Mouse (Mus musculus): ENCODE data around the gene Gm20498. TPM values are rescaled to one million over a fixed set of nuclear protein-coding genes. Genes with fewer than 3 reads are reported as not detected.
"Not testable (repeated sequence)": the region's sequence is repeated elsewhere in the genome, so short reads cannot be mapped to it uniquely, and the experiment has no call there.

The Gm20498 gene
- polyA plus RNA-seq, 1 experiment from 2014 or later = 27.8 TPM

DNA sequence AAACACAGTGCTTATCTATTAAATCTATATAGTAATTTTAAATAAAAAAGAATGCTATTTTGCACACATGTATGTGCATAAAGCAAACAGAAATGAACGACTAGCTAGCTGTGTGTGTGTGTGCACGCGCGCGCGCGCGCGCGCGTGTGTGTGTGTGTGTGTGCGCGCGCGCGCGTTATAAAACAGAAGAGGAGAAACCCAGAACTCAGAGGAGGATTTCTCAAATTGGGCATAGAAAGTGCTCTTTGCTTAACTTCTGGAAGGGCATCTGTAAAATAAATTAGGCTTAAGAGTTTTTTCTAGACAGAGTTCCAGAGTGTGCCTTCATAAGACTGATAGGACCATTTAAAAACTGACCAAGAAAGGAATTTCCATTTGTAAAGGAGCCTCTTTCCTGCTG lies 49.0 kb downstream of the Gm20498 start:
- peak overlapping the region; percentile 95; the same call in 1 of the 2 replicates for H3K27ac ChIP-seq

DNA sequence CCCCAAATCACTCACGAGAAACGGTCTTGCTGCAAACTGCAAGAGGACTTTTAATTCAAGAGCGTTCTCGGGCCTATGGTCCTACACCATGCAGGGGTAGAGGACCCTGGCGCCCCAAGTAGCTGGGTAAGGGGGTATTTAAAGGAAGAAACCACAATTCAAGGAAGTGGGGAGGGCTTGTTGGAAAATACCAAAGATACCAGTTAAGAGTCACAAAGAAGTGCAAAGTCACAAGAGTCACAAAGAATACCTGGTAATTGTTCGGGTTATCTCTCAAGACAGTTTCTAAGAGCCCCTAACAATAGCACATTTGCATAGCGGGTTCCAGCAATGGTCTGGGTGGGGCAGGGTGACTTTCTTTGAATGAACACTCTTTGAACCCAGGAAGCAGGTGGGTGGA lies 73.7 kb downstream of the Gm20498 start:
- H3K27me3 ChIP-seq (ENCODE audit: insufficient read depth, poor library complexity, severe bottlenecking); H3K4me3 ChIP-seq; H3K4me1 ChIP-seq (replicated peaks); H3K27ac ChIP-seq; DNase-seq (ENCODE audit: low spot score): not testable (repeated sequence)
- Histone ChIP-seq H3K36me3 (peaks cover 28% of the 10 kb centered on the region), H3K9me3 (peaks cover 22% of the 10 kb centered on the region)
- WGBS = 95% methylated on average over 7 of the region's 7 CpGs

More for the DNA sequence above, 49.0 kb downstream of the Gm20498 start:
- Histone ChIP-seq H3K36me3 (peaks cover 9% of the 10 kb centered on the region; the same call in 1 of the 2 replicates), H3K27me3 (ENCODE audit: insufficient read depth, poor library complexity, severe bottlenecking) (no peaks in the 10 kb centered on the region), H3K9me3 (no peaks in the 10 kb centered on the region), H3K4me3 (peak overlapping the region; percentile 78), H3K4me1 (replicated peaks) (peaks cover 3% of the 10 kb centered on the region; the same call in 1 of the 2 replicates)
- 50% methylated on average over 17 of the region's 17 CpGs for WGBS
- DNase-seq (ENCODE audit: low spot score) = peak; percentile 34

DNA sequence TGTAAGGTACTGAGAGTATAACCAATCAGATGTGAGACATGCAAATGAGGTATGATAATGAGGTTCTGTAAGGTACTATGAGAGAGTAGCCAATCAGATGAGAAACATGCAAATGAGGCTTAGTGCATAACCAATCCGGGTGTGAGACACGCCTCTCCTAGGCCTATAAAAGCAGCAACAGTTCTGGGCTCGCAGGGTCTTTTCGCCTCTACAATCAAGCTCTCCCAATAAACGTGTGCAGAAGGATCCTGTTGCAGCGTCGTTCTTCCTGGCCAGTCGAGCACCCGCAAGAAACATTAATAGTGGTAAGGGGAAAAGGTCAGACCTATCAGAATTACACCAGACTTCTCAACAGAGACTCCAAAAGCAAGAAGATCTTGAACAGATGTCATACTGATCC lies 93.7 kb downstream of the Gm20498 start:
- 96% methylated on average over 9 of the region's 9 CpGs for WGBS
- H3K36me3 ChIP-seq; H3K9me3 ChIP-seq; DNase-seq (ENCODE audit: low spot score); H3K4me3 ChIP-seq; H3K27me3 ChIP-seq (ENCODE audit: insufficient read depth, poor library complexity, severe bottlenecking); H3K27ac ChIP-seq; H3K4me1 ChIP-seq (replicated peaks): not testable (repeated sequence)

DNA sequence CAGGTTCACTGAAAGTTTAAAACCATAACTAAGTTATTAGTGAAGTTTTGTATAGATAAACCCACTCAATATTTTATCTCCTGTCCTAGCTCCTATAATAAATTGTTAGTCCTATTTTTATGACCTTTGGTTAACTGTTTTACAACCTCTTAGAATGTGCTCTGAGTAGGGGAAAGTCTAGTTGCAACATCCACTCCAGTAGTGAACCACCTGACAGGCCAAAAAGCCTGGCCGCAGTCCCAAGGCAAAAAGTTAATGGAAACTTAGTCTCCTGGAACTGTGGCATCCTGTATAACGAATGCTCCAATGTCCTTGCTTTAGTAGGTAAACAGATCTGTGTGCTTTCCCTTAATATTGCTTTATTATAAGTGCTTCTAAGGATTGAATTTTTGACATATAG lies 97.9 kb downstream of the Gm20498 start:
- H3K27ac ChIP-seq; H3K4me3 ChIP-seq; H3K9me3 ChIP-seq; DNase-seq (ENCODE audit: low spot score); H3K27me3 ChIP-seq (ENCODE audit: insufficient read depth, poor library complexity, severe bottlenecking); H3K4me1 ChIP-seq (replicated peaks): not testable (repeated sequence)
- 97% methylated on average over 2 of the region's 2 CpGs for WGBS
- peaks cover 18% of the 10 kb centered on the region for H3K36me3 ChIP-seq

DNA sequence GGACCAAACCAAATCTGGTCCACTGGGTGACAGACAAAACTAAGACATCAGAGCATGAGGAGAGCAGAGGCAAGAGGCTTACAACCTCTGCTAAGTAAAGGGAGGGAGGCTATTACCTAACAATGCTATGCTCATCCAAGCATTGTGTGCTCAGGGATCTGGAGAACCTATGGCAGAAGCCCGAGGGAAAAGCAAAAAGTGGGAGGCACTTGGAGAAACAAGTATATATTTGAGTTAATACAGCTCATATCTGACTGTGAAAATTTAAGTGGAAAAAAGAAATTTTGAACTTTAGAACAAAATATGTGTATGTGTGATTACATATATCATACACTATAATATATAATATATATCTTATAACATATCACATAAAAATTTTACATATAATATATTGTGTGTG lies 110.9 kb downstream of the Gm20498 start, which contains the start of gene Adam4:
Gene Adam4 (minus strand): TSS at position 101 of the 400 bp plus-strand sequence.
- H3K27me3 ChIP-seq (ENCODE audit: insufficient read depth, poor library complexity, severe bottlenecking) = no peaks in the 10 kb centered on the region
- no peak for DNase-seq (ENCODE audit: low spot score)

DNA sequence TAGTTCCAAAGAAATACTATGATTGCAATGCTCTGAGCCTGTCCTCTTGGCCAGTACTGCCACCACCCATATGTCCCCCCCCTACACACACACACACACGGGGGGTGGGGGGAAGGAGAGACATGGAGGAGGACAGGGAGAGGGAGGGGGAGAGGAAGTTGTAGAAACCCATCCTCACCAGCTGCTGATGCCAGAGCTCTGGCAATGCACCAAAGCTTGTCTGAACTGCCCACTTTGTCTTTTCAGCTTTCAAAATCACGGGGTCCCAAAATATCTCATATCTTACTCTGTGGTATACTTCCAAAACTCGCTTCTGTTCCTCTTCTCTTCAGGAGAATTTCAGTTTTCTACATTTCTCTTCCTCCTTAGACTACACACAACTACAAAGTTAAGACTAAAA lies 119.5 kb downstream of the Gm20498 start:
- H3K4me1 ChIP-seq (replicated peaks) = no peaks in the 10 kb centered on the region
- WGBS = 87% methylated on average over 3 of the region's 3 CpGs
- H3K9me3 ChIP-seq = no peaks in the 10 kb centered on the region

More for the DNA sequence above, 110.9 kb downstream of the Gm20498 start, which contains the start of gene Adam4:
- Histone ChIP-seq H3K4me3 (no peak within 1 kb of the TSS), H3K27ac (no peak within 1 kb of the TSS), H3K4me1 (replicated peaks) (no peaks in the 10 kb centered on the region), H3K9me3 (peaks cover 26% of the 10 kb centered on the region), H3K36me3 (peaks cover 20% of the 10 kb centered on the region)
- WGBS = 88% methylated on average over 1 of the region's 1 CpGs

DNA sequence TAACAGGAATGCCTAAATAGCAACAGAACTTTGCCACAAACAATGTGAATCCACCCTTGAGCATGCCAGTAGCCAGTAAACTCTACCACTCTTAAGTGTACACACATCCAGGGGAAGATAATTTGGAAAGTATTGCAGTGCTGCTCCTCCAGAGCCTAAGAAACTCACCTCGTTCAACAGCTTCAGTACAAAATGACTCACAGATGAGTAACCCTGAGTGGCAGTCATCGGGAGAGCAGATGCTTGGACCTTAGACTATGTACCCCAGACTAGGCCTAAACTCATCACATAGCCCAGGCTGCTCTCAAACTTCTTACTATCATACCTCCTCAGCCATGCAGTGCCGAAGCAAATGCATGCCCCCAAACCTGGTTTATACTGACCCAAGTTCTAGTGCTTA lies 123.7 kb downstream of the Gm20498 start:
- H3K36me3 ChIP-seq = no peaks in the 10 kb centered on the region
- no peaks in the 10 kb centered on the region for H3K4me1 ChIP-seq (replicated peaks)
- H3K27ac ChIP-seq = no peak overlapping the region
- no peaks in the 10 kb centered on the region for H3K9me3 ChIP-seq
- WGBS = 90% methylated on average over 3 of the region's 3 CpGs
- DNase-seq (ENCODE audit: low spot score) = no peak
- no peaks in the 10 kb centered on the region for H3K27me3 ChIP-seq (ENCODE audit: insufficient read depth, poor library complexity, severe bottlenecking)
- no peak overlapping the region for H3K4me3 ChIP-seq

More for the DNA sequence above, 119.5 kb downstream of the Gm20498 start:
- Histone ChIP-seq H3K27me3 (ENCODE audit: insufficient read depth, poor library complexity, severe bottlenecking) (no peaks in the 10 kb centered on the region), H3K27ac (no peak overlapping the region), H3K36me3 (no peaks in the 10 kb centered on the region), H3K4me3 (no peak overlapping the region)
- DNase-seq (ENCODE audit: low spot score) = no peak

DNA sequence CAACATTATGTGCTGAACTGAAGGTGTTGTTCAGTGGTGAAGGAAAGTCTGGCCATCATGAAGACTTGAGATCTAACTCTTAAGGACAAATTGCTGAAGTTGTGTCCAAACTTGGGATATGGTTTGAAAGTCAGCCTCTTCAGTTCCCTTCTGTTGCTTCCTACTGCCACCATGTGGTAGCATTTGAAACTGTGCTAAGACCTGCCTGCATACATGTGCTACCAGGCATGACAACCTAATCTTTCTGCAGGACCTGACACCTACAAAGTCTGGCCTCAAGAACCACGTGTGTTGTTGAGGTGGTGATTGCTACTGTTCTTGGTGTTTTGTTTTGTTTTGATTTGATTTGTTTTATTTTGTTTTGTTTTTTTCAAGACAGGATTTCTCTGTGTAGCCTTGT lies 130.5 kb downstream of the Gm20498 start:
- DNase-seq (ENCODE audit: low spot score) = peak; percentile 58
- WGBS = 29% methylated on average over 1 of the region's 1 CpGs
- Histone ChIP-seq H3K27me3 (ENCODE audit: insufficient read depth, poor library complexity, severe bottlenecking) (no peaks in the 10 kb centered on the region), H3K27ac (no peak overlapping the region), H3K4me1 (replicated peaks) (no peaks in the 10 kb centered on the region), H3K36me3 (no peaks in the 10 kb centered on the region), H3K9me3 (no peaks in the 10 kb centered on the region), H3K4me3 (no peak overlapping the region)

DNA sequence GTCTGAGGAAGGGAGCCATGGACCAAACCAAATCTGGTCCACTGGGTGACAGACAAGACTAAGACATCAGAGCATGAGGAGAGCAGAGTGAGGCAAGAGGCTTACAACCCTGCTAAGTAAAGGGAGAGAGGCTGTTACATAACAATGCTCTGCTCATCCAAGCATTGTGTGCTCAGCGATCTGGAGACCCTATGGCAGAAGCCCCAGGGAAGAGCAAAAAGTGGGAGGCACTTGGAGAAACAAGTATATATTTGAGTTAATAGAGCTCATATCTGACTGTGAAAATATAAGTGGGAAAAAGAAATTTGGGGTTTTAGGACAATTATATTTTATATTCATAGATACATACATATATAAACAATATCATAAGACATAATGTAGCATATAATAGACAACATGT lies 153.3 kb downstream of the Gm20498 start, which contains the start of gene Gm4787:
Gene Gm4787 (minus strand): TSS at position 101 of the 400 bp plus-strand sequence.
- 73% methylated on average over 1 of the region's 1 CpGs for WGBS
- H3K27ac ChIP-seq; H3K4me1 ChIP-seq (replicated peaks): not testable (repeated sequence)

DNA sequence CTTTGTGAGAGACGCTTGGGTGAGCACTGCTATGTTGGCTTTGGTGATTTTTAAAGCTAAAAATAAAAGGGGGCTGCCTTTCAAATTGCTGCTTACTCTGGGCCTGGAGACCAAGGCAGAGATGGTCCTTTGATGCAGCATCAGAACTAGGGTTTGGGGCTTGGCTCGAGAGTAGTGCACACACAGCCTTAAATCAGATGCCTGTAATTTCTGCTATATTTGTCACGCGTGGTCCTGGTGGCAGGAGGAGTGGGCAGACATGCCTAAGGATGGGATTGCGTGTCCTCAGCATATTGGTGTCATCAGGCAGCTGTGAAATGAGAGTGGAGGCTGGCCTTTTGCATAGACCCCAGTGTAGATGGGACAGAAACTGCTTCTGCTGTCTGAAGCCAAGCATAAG lies 198.9 kb downstream of the Gm20498 start:
- H3K4me1 ChIP-seq (replicated peaks) = peaks cover 31% of the 10 kb centered on the region
- WGBS = 76% methylated on average over 5 of the region's 5 CpGs
- H3K36me3 ChIP-seq = no peaks in the 10 kb centered on the region
- DNase-seq (ENCODE audit: low spot score) = no peak
- no peaks in the 10 kb centered on the region for H3K9me3 ChIP-seq
- peak overlapping the region; percentile 76; the same call in 1 of the 2 replicates for H3K4me3 ChIP-seq
- H3K27me3 ChIP-seq (ENCODE audit: insufficient read depth, poor library complexity, severe bottlenecking) = peaks cover 47% of the 10 kb centered on the region
- no peak overlapping the region for H3K27ac ChIP-seq

More for the DNA sequence above, 153.3 kb downstream of the Gm20498 start, which contains the start of gene Gm4787:
- H3K9me3 ChIP-seq; H3K4me3 ChIP-seq; H3K27me3 ChIP-seq (ENCODE audit: insufficient read depth, poor library complexity, severe bottlenecking); H3K36me3 ChIP-seq; DNase-seq (ENCODE audit: low spot score): not testable (repeated sequence)

DNA sequence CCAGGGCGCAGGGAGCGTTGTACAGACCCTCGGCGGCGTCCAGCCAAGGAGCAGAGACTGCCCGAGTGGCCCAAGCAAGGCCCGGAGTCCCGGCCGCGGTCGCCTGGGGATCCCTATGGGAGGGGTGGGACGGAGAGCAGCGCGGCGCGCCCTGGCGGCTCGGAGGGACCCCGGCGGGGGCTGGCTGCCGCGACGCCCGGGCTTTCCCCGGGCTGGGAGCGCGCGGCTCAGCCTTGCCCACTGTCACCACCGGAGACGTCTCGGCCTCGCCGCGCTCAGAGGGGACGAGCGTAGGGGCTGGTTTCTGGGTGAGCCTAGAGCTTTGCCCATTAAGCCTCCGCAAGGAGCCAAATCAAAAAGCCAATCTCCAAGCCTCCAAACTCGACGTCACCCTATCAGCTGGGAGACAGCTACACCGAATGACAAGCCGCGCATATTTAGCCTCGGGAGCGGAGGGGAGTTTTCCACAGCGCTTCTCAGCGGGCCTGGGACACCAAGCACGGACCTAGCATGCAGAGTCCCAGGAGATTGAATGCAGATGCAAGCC lies 199.8 kb downstream of the Gm20498 start, which contains the start of gene Slc8a3:
Gene Slc8a3 (minus strand): TSS at position 306 of the 547 bp plus-strand sequence.
- Histone ChIP-seq H3K9me3 (no peaks in the 10 kb centered on the region), H3K4me1 (replicated peaks) (peaks cover 31% of the 10 kb centered on the region), H3K4me3 (peak within 1 kb of the TSS; percentile 76), H3K27me3 (ENCODE audit: insufficient read depth, poor library complexity, severe bottlenecking) (peaks cover 47% of the 10 kb centered on the region), H3K27ac (peak within 1 kb of the TSS; percentile 85), H3K36me3 (no peaks in the 10 kb centered on the region)
- DNase-seq (ENCODE audit: low spot score) = peak; percentile 70
- under 1% methylated on average over 47 of the region's 47 CpGs for WGBS

DNA sequence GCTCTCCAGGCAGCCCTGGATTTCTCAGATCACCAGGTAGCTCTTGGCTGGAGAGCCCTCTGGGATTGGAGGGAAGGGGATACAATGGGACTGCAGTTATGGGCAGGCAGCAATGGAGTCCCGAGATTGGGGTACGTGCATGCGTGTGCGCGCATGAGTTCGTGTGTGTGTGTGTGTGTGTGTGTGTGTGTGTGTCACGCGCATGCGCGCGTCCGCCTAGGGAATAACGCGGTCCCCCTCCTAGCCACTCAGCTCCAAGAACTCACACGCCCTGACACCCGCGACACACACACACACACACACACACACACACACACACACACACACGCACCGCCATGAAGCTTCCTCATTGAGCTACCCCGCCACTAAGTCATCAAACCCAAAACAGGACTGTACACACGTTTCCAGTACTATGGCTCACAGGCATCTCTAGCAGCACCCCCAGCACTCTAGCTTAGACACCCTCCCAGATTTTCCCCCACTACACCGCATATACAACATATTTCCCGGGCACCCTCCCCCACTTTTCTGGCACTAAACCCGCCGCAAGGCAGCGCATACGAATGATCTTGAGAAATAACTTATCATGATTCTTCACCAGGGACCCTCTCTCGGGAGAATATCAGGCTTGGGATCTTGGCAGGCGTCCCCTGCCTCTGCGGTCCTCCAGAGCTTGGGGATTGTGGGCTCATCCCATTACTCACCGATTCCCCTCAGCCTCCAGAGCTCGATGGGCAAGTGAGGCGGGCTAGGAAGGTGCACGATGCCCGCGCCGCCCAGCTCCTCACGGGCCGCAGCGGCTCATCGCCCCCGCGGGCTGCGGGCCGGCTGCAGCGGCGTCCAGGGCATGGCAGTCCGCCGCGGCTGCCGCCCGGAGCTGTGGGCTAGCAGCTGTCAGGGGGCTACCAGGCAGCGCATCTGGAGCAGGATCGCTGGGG lies 200.5 kb downstream of the Gm20498 start:
- no peaks in the 10 kb centered on the region for H3K36me3 ChIP-seq
- H3K4me1 ChIP-seq (replicated peaks) = peaks cover 31% of the 10 kb centered on the region
- no peaks in the 10 kb centered on the region for H3K9me3 ChIP-seq
- peak overlapping the region; percentile 76 for H3K4me3 ChIP-seq
- H3K27ac ChIP-seq = peak overlapping the region; percentile 85
- WGBS = under 1% methylated on average over 50 of the region's 54 CpGs
- H3K27me3 ChIP-seq (ENCODE audit: insufficient read depth, poor library complexity, severe bottlenecking) = peaks cover 47% of the 10 kb centered on the region
- DNase-seq (ENCODE audit: low spot score) = peak; percentile 71
